In the genomic region with DNA sequence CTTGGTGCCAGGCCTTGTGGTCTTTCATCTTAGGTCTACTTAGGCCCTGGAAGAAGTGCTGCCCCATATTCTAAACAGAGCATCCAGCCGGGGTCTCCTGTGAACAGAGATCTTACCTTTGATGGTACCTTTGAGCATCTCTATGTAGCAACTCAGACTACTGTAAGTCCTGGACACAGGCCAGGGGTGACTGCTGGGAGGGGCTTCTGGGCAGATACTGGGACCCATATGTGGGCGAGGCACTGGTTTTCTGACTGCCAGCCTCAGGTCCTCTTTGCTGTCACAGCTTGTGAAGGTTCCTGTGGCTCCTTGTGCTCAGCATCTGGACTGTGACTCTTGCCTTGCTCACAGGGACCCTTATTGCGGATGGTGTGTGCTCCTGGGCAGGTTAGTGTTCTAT, we compare ENCODE assay signal across 21 mouse cellular contexts.
"Had no signal": no experiment of that assay in that cellular context is flagged by ENCODE, and none has a peak within 500 bp of the region (broad histone marks: within the 10 kb centered on the region; RNA-seq: fewer than 3 reads in every experiment).

No protein-coding gene starts in this region.

- H3K27me3 ChIP-seq: kidney, embryonic 15.5 days; limb, embryonic 13.5 days; lung, embryonic 15.5 days; midbrain, embryonic 15.5 days; neural tube, embryonic 12.5 days; neural tube, embryonic 15.5 days had no signal

- H3K4me2 ChIP-seq: kidney, embryonic 15.5 days; limb, embryonic 13.5 days; liver, embryonic 12.5 days; liver, embryonic 15.5 days; lung, embryonic 15.5 days; midbrain, embryonic 11.5 days; midbrain, embryonic 15.5 days; neural tube, embryonic 12.5 days; neural tube, embryonic 15.5 days had no signal

- DNase-seq: kidney, postnatal 10 days; kidney, postnatal 36 days; layer of hippocampus, postnatal 36 days; liver; right cerebral cortex, adult 18-20 months; right cerebral cortex, postnatal 14 days; right cerebral cortex, postnatal 4 days; thymus, adult 18-20 months; thymus, postnatal 36 days had no signal

- H3K9ac ChIP-seq: kidney, embryonic 15.5 days; limb, embryonic 13.5 days; liver, embryonic 15.5 days; lung, embryonic 15.5 days; midbrain, embryonic 15.5 days; neural tube, embryonic 12.5 days; neural tube, embryonic 15.5 days had no signal

- H3K9me3 ChIP-seq: kidney, embryonic 15.5 days; limb, embryonic 13.5 days; liver, embryonic 12.5 days; liver, embryonic 15.5 days; lung, embryonic 15.5 days; megakaryocyte, embryonic 14.5 days; midbrain, embryonic 15.5 days; neural tube, embryonic 12.5 days; neural tube, embryonic 15.5 days had no signal

- H3K27ac ChIP-seq: kidney, embryonic 15.5 days; left cerebral cortex, adult 2 months; limb, embryonic 13.5 days; liver, embryonic 12.5 days; liver, embryonic 15.5 days; lung, embryonic 15.5 days; midbrain, embryonic 15.5 days; neural tube, embryonic 12.5 days; neural tube, embryonic 15.5 days; stomach, postnatal 0 days had no signal

- H3K4me3 ChIP-seq: kidney, embryonic 15.5 days; left cerebral cortex, adult 2 months; limb, embryonic 13.5 days; liver, embryonic 12.5 days; liver, embryonic 15.5 days; lung, embryonic 15.5 days; megakaryocyte, embryonic 14.5 days; midbrain, embryonic 15.5 days; neural tube, embryonic 12.5 days; neural tube, embryonic 15.5 days had no signal

- ATAC-seq: liver, embryonic 12.5 days; midbrain, embryonic 15.5 days had no signal
